Mouse (Mus musculus): ENCODE measurements around the gene A530064D06Rik. TPM values are rescaled to one million over a fixed set of nuclear protein-coding genes. Genes with fewer than 3 reads are reported as not detected.
A peak's percentile ranks its signal among the peaks of the same experiment; 100 is the strongest.

A530064D06Rik gene
- 129 and 143 TPM in 2 replicates for total RNA-seq (2017)

DNA sequence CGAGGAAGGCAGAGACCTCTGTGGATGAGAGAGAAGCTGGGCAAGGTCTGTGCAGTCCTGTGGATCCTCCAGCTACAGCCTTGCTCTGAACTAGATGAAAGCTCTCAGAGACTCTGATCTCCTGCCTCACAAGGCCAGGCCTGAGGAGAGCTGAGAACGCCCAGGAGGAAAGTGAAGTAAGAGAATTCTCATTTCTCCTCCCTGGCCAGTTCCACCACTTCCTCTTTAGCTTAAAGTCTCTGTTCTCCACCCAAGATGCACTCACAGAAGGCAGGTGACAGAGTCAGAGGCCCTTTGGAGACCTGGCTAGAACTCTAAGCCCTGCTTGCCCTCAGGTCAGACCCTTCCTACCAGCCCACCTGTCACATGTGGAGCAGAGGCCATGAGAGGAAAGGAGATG is at the start of gene A530064D06Rik:
A530064D06Rik (minus strand) TSS at position 173 of the 400 bp plus-strand sequence.
- peak; percentile 56; the same call in 1 of the 2 replicates for ATAC-seq (ENCODE audit: extremely low read depth, insufficient number of reproducible peaks, low FRiP score, poor library complexity, severe bottlenecking)

- ATAC-seq (ENCODE audit: extremely low read depth, insufficient number of reproducible peaks, low FRiP score, poor library complexity, severe bottlenecking) = peak; percentile 62
Observed at GRCm38 (mm10) chr17:48215429-48215828, 48.4 kb upstream of the A530064D06Rik start.

DNA sequence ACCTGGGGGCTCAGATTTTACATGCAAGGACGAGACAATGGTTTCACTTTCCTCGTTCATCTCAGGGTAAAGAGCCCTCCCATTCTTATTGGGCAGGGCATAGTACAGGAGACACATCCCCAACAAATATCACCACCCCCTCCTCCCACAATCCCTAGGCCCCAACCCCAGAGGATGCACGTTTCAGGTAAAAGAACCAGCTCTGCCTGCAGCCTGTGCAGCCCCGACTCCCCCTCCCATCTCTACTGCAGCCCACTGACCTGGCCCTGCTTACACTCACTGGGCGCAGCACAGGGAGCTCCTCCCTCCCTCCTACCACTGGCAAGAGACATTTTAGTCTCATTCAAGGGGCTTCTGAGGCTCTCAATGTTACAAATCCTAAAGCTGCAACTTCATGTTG is 46.4 kb upstream of the A530064D06Rik start:
- ATAC-seq (ENCODE audit: extremely low read depth, insufficient number of reproducible peaks, low FRiP score, poor library complexity, severe bottlenecking) = no peak

- no peak for ATAC-seq (ENCODE audit: extremely low read depth, insufficient number of reproducible peaks, low FRiP score, poor library complexity, severe bottlenecking)
Observed at GRCm38 (mm10) chr17:48212596-48212995, 45.5 kb upstream of the A530064D06Rik start.

- ATAC-seq (ENCODE audit: extremely low read depth, insufficient number of reproducible peaks, low FRiP score, poor library complexity, severe bottlenecking) = no peak
Observed at GRCm38 (mm10) chr17:48203086-48203485, 36.0 kb upstream of the A530064D06Rik start.

DNA sequence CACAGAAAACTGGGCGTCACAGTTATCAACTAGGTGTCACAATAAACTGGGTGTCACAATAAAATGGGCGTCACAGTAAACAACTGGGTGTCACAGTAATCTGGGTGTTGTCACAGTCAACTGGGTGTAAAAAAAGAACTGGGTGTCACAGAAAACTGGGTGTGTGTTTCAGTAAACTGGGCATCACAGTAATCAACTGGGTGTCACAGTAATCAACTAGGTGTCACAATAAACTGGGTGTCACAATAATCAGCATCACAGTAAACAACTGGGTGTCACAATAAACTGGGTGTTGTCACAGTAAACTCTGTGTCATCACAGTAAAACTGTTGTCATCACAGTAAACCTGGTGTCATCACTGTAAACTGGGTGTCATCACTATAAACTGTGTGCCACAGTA is 25.3 kb upstream of the A530064D06Rik start:
- peak; percentile 42 for ATAC-seq (ENCODE audit: extremely low read depth, insufficient number of reproducible peaks, low FRiP score, poor library complexity, severe bottlenecking)

GRCm38 (mm10) chr17:48185252-48185651 is 18.2 kb upstream of the A530064D06Rik start:
- ATAC-seq (ENCODE audit: extremely low read depth, insufficient number of reproducible peaks, low FRiP score, poor library complexity, severe bottlenecking) = peak; percentile 88

GRCm38 (mm10) chr17:48157382-48158076 is 9.5 kb downstream of the A530064D06Rik start:
- no peak for ATAC-seq (ENCODE audit: extremely low read depth, insufficient number of reproducible peaks, low FRiP score, poor library complexity, severe bottlenecking)

- peak; percentile 53 for ATAC-seq (ENCODE audit: extremely low read depth, insufficient number of reproducible peaks, low FRiP score, poor library complexity, severe bottlenecking)
Observed at GRCm38 (mm10) chr17:48146120-48146519, 21.0 kb downstream of the A530064D06Rik start, which contains the start of gene 9830107B12Rik. 9830107B12Rik (minus strand) TSS chr17:48146268.

DNA sequence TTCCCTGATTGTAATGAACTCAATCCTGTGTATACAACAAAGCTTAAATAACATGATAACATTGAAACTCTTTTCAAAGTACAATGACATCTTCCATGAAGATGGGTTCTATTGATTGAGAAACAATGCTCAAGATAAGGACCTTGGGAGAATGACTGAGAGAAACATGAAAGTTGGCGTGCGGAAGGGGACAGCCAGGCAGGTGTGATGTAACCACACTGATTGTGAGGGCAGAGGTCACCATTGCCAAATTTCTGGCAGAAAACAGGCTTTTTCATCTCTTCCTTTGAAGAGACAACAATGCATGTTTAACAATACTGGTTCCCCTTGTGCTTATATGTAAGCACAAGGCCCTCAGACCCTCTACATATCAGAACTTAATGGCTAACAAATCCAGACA is 34.3 kb downstream of the A530064D06Rik start:
- no peak for ATAC-seq (ENCODE audit: extremely low read depth, insufficient number of reproducible peaks, low FRiP score, poor library complexity, severe bottlenecking)

DNA sequence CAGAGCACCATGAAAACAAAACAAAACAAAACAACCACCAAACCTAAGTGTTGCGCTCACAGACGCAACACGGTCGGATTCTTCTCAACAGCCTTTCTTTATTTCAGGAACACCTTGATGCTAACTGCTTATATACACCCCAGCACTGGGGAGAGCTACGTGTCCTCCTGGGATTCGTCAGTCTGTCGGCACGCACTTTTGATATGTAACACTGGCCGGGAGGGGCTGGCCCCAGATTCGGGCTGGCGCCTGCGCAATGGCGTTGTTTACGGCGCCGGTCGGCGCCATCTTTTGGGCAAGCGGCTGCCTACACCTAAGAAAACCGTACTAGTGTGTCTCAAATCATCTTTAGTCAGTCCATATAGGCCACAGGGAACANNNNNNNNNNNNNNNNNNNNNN is 46.6 kb downstream of the A530064D06Rik start:
- no peak for ATAC-seq (ENCODE audit: extremely low read depth, insufficient number of reproducible peaks, low FRiP score, poor library complexity, severe bottlenecking)

- peak; percentile 73 for ATAC-seq (ENCODE audit: extremely low read depth, insufficient number of reproducible peaks, low FRiP score, poor library complexity, severe bottlenecking)
Observed at GRCm38 (mm10) chr17:48119656-48120055, 47.4 kb downstream of the A530064D06Rik start.

DNA sequence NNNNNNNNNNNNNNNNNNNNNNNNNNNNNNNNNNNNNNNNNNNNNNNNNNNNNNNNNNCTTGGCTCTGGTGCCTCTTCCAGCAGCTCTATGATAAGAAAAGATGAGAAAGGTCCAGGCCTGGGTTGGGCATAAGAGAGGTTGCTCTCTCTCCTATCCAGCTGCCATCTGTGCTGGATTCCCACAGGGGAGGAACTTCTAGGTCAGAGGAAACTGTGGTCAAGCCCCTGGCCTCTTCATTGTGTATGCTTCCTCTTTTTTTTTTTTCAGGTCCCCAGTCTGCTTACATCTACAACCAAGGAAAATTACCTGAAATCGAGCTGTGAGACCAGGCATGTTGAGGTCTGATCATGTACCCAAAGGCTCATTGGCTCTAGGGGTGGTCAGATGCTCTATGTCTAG is 48.5 kb downstream of the A530064D06Rik start:
- peak; percentile 82 for ATAC-seq (ENCODE audit: extremely low read depth, insufficient number of reproducible peaks, low FRiP score, poor library complexity, severe bottlenecking)

- peak; percentile 25; the same call in 1 of the 2 replicates for ATAC-seq (ENCODE audit: extremely low read depth, insufficient number of reproducible peaks, low FRiP score, poor library complexity, severe bottlenecking)
Observed at GRCm38 (mm10) chr17:48110547-48111287, 56.4 kb downstream of the A530064D06Rik start.

DNA sequence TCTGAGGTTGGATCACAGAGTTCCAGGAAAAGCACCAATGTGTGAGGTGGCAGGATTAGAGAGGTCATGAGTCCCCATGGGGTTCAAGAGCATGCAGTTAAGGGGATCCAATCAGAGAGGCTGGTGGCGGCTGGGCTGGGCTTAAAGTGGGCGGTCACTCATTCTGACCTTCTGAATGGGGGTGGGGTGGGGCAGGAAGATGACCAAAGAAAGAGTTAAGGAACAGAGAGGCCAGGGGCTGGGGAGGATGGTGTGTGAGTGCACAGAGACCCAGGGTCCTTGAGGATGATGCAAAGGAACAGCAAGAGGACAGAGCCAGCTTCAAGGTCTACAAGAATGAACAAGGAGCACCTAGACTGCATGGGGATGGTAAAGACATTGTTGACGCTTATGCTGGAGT is 58.6 kb downstream of the A530064D06Rik start:
- ATAC-seq (ENCODE audit: extremely low read depth, insufficient number of reproducible peaks, low FRiP score, poor library complexity, severe bottlenecking) = no peak

- ATAC-seq (ENCODE audit: extremely low read depth, insufficient number of reproducible peaks, low FRiP score, poor library complexity, severe bottlenecking) = peak; percentile 30; the same call in 1 of the 2 replicates
Observed at GRCm38 (mm10) chr17:48107862-48108261, 59.2 kb downstream of the A530064D06Rik start.

DNA sequence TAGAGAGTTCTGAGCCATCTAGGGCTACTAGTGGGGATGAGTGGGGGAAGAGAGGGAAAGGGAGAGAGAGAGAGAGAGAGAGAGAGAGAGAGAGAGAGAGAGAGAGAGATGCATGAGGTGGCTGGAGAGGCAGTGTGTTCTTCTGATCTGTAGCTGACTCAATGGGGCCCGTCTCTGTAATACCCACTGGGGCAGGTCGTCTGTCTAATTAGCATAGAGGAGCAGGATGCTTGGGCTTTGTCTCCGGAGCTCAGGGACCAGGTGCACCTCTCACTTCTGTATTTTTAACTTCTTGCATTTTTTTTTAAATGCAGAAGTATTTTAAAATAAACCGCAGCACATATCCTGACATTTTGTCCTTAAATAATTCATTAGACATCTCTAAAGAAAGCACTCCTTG is 59.7 kb downstream of the A530064D06Rik start:
- ATAC-seq (ENCODE audit: extremely low read depth, insufficient number of reproducible peaks, low FRiP score, poor library complexity, severe bottlenecking) = peak; percentile 84

GRCm38 (mm10) chr17:48100441-48101417 is 66.3 kb downstream of the A530064D06Rik start:
- ATAC-seq (ENCODE audit: extremely low read depth, insufficient number of reproducible peaks, low FRiP score, poor library complexity, severe bottlenecking) = peak; percentile 89

GRCm38 (mm10) chr17:48099312-48099711 is 67.8 kb downstream of the A530064D06Rik start:
- no peak for ATAC-seq (ENCODE audit: extremely low read depth, insufficient number of reproducible peaks, low FRiP score, poor library complexity, severe bottlenecking)
